Mouse (Mus musculus) cortical plate, adult 2 months (tissue): ENCODE data around the gene Gm42517.

Experiments used
- CTCF ChIP-seq: fragments of 200-500 bp; IDR thresholded peaks from 2 replicates; pipeline ENCODE4 v1.5.1; 2011; ENCODE audit warnings: mild to moderate bottlenecking, control low read depth, low read length; ENCODE audit not compliant: insufficient read depth; ENCODE audit errors: extremely low read depth
- POLR2A ChIP-seq: fragments of 200-500 bp; IDR thresholded peaks from 2 replicates; pipeline ENCODE4 v1.6.1; 2011; ENCODE audit warnings: mild to moderate bottlenecking, low read length, control low read depth; ENCODE audit not compliant: insufficient read depth; ENCODE audit errors: extremely low read depth

DNA sequence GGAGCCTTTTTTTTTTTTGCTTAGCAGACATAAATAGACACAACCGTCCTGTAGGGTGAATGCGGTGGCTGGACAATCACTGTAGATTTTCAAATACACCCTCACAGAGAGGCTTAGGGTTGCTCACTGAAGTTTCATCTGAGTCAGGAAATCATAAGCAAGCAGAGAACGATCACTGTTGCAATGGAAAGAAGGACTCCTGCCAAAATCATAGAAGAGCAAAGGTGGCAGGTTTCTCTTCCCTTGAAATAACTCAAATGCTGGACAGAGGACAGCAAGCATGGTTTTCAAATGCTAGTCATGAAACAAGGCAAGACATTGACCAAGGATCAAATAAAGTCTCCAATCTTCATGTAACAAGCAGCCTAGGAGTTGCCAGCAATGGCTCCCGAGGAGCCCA, 10.6 kb upstream of the Gm42517 start:
- no peak for TF ChIP-seq POLR2A
- TF ChIP-seq CTCF, result no peak
